Mouse (Mus musculus) testis, postnatal 14 days (tissue): ENCODE data around the gene Comt.

ENCODE experiments used
- DNase-seq: peaks from one replicate; pipeline ENCODE4 v3.0.0; 2021; ENCODE audit warnings: low spot score

Comt gene

GRCm38 (mm10) chr16:18388583-18389435 lies 37.8 kb downstream of the Comt start:
- no peak for DNase-seq

- no peak for DNase-seq
Observed at GRCm38 (mm10) chr16:18387704-18388582, 38.7 kb downstream of the Comt start.

GRCm38 (mm10) chr16:18386972-18387371 lies 39.7 kb downstream of the Comt start:
- no peak for DNase-seq

- DNase-seq = no peak
Observed at GRCm38 (mm10) chr16:18386451-18386850, 40.2 kb downstream of the Comt start.

GRCm38 (mm10) chr16:18385411-18385810 lies 41.2 kb downstream of the Comt start:
- DNase-seq = no peak

- DNase-seq = no peak
Observed at GRCm38 (mm10) chr16:18384659-18385058, 42.0 kb downstream of the Comt start.

- no peak for DNase-seq
Observed at GRCm38 (mm10) chr16:18384211-18384610, 42.4 kb downstream of the Comt start.

- DNase-seq = no peak
Observed at GRCm38 (mm10) chr16:18383756-18384155, 42.9 kb downstream of the Comt start.

GRCm38 (mm10) chr16:18383045-18383726 lies 43.5 kb downstream of the Comt start:
- no peak for DNase-seq

GRCm38 (mm10) chr16:18381621-18382258 lies 44.9 kb downstream of the Comt start:
- DNase-seq = no peak

GRCm38 (mm10) chr16:18380495-18381063 lies 46.1 kb downstream of the Comt start:
- no peak for DNase-seq

GRCm38 (mm10) chr16:18379338-18380001 lies 47.2 kb downstream of the Comt start:
- DNase-seq = no peak

GRCm38 (mm10) chr16:18378489-18378888 lies 48.2 kb downstream of the Comt start:
- DNase-seq = no peak

- no peak for DNase-seq
Observed at GRCm38 (mm10) chr16:18377203-18377602, 49.4 kb downstream of the Comt start.

GRCm38 (mm10) chr16:18376297-18376954 lies 50.2 kb downstream of the Comt start:
- no peak for DNase-seq

- DNase-seq = no peak
Observed at GRCm38 (mm10) chr16:18373632-18374031, 53.0 kb downstream of the Comt start.

- no peak for DNase-seq
Observed at GRCm38 (mm10) chr16:18370197-18370596, 56.5 kb downstream of the Comt start.

- no peak for DNase-seq
Observed at GRCm38 (mm10) chr16:18366849-18367248, 59.8 kb downstream of the Comt start.

GRCm38 (mm10) chr16:18362948-18363347 lies 63.7 kb downstream of the Comt start:
- DNase-seq = no peak

- no peak for DNase-seq
Observed at GRCm38 (mm10) chr16:18360151-18360805, 66.4 kb downstream of the Comt start.
